Mouse (Mus musculus) kidney, embryonic 14.5 days (tissue): ENCODE results near the gene Msmp. TPM values are rescaled to one million over a fixed set of nuclear protein-coding genes. Genes with fewer than 3 reads are reported as not detected.

Experiments used
- ATAC-seq: fragments of 200-750 bp; cut with Nextera tagmentation; 2 replicates; pipeline ENCODE4 v1.8.0; 2017; ENCODE audit warnings: moderate number of reproducible peaks, mild to moderate bottlenecking, moderate TSS enrichment, moderate library complexity; ENCODE audit not compliant: low FRiP score, low TSS enrichment
- H3K27ac ChIP-seq: fragments of 300-500 bp; sonication (generic); 2 replicates; pipeline ENCODE4 v1.5.1; 2014; ENCODE audit warnings: low read depth, mild to moderate bottlenecking, low read length, moderate library complexity, mixed read lengths
- H3K27me3 ChIP-seq: fragments of 300-500 bp; sonication (generic); 2 replicates; pipeline ENCODE4 v1.6.1; 2014; ENCODE audit warnings: mild to moderate bottlenecking, low read length; ENCODE audit not compliant: control insufficient read depth, insufficient read depth
- H3K36me3 ChIP-seq: fragments of 300-500 bp; sonication (generic); 2 replicates; pipeline ENCODE4 v1.6.1; 2014; ENCODE audit warnings: low read length, mixed read lengths; ENCODE audit not compliant: control insufficient read depth, insufficient read depth
- H3K4me1 ChIP-seq: fragments of 300-500 bp; sonication (generic); 2 replicates; pipeline ENCODE4 v1.6.1; 2014; ENCODE audit warnings: low read length, mixed read lengths; ENCODE audit not compliant: control insufficient read depth, insufficient read depth
- H3K4me2 ChIP-seq: fragments of 300-500 bp; sonication (generic); replicated peaks from 2 replicates; pipeline ENCODE4 v1.6.1; 2014; ENCODE audit warnings: low read depth, mild to moderate bottlenecking, low read length
- H3K4me3 ChIP-seq: fragments of 300-500 bp; sonication (generic); 2 replicates; pipeline ENCODE4 v1.5.1; 2014; ENCODE audit warnings: mild to moderate bottlenecking, low read length
- H3K9ac ChIP-seq: fragments of 300-500 bp; sonication (generic); 2 replicates; pipeline ENCODE4 v1.6.1; 2014; ENCODE audit warnings: low read depth, mild to moderate bottlenecking, low read length, moderate library complexity
- H3K9me3 ChIP-seq: fragments of 300-500 bp; sonication (generic); 2 replicates; pipeline ENCODE4 v1.6.1; 2016; ENCODE audit warnings: low read length; ENCODE audit not compliant: control insufficient read depth
- WGBS: fragments of 180-500 bp; shearing (Covaris S2); extraction: QIAGEN DNeasy Blood & Tissue Kit; methylation state at CpG from one replicate; pipeline ENCODE4 v1.1.7; 2014; 5-methylcytosine and 5-hydroxymethylcytosine counted together
- polyA plus RNA-seq: library from polyadenylated mRNA; unstranded; fragments of >200 nt; fragmentation: Nextera tagmentation; extraction: Ambion mirVana; gene quantifications from 2 replicates; pipeline ENCODE4 v1.2.1, GENCODE M21; 2014

Gene Msmp
- polyA plus RNA-seq, 1 experiment from 2014 or later, result 1.0 TPM

- no peak overlapping the region for H3K27ac ChIP-seq
- 49% methylated on average over 20 of the region's 20 CpGs for WGBS
- no peak overlapping the region for H3K4me3 ChIP-seq
- no peak overlapping the region for H3K9ac ChIP-seq
- H3K9me3 ChIP-seq, result peaks cover 13% of the 10 kb centered on the region; the same call in 1 of the 2 replicates
- peaks cover 15% of the 10 kb centered on the region for H3K4me1 ChIP-seq
- H3K27me3 ChIP-seq, result no peaks in the 10 kb centered on the region
- no peaks in the 10 kb centered on the region for H3K36me3 ChIP-seq
- no peak for ATAC-seq
- no peak overlapping the region for H3K4me2 ChIP-seq
Measured at GRCm38 (mm10) chr4:43629106-43629817, 45.0 kb upstream of the Msmp start.

- 84% methylated on average over 4 of the region's 4 CpGs for WGBS
- Histone ChIP-seq H3K27ac (no peak overlapping the region), H3K4me2 (no peak overlapping the region), H3K4me3 (no peak overlapping the region), H3K36me3 (no peaks in the 10 kb centered on the region), H3K4me1 (no peaks in the 10 kb centered on the region), H3K27me3 (no peaks in the 10 kb centered on the region), H3K9ac (no peak overlapping the region), H3K9me3 (peaks cover 5% of the 10 kb centered on the region; the same call in 1 of the 2 replicates)
- no peak for ATAC-seq
Measured at GRCm38 (mm10) chr4:43620146-43620778, 36.0 kb upstream of the Msmp start.

- no peak overlapping the region for H3K27ac ChIP-seq
- no peak for ATAC-seq
- H3K4me1 ChIP-seq, result no peaks in the 10 kb centered on the region
- no peaks in the 10 kb centered on the region for H3K9me3 ChIP-seq
- WGBS, result 59% methylated on average over 3 of the region's 3 CpGs
- no peak overlapping the region for H3K9ac ChIP-seq
- no peaks in the 10 kb centered on the region for H3K36me3 ChIP-seq
- no peaks in the 10 kb centered on the region for H3K27me3 ChIP-seq
- no peak overlapping the region for H3K4me3 ChIP-seq
- H3K4me2 ChIP-seq, result no peak overlapping the region
Measured at GRCm38 (mm10) chr4:43613060-43613730, 28.9 kb upstream of the Msmp start.

- ATAC-seq, result no peak
- Histone ChIP-seq H3K36me3 (no peaks in the 10 kb centered on the region), H3K4me1 (no peaks in the 10 kb centered on the region), H3K4me2 (no peak overlapping the region), H3K27ac (no peak overlapping the region), H3K9ac (no peak overlapping the region), H3K4me3 (no peak overlapping the region), H3K9me3 (no peaks in the 10 kb centered on the region), H3K27me3 (no peaks in the 10 kb centered on the region)
- WGBS, result 71% methylated on average over 10 of the region's 10 CpGs
Measured at GRCm38 (mm10) chr4:43612534-43612933, 28.2 kb upstream of the Msmp start.

- Histone ChIP-seq H3K4me1 (no peaks in the 10 kb centered on the region), H3K9ac (no peak overlapping the region), H3K36me3 (no peaks in the 10 kb centered on the region), H3K4me2 (no peak overlapping the region), H3K4me3 (no peak overlapping the region), H3K27me3 (no peaks in the 10 kb centered on the region), H3K9me3 (no peaks in the 10 kb centered on the region), H3K27ac (no peak overlapping the region)
- 68% methylated on average over 9 of the region's 9 CpGs for WGBS
- no peak for ATAC-seq
Measured at GRCm38 (mm10) chr4:43604751-43605685, 20.7 kb upstream of the Msmp start.

GRCm38 (mm10) chr4:43604099-43604498 is 19.8 kb upstream of the Msmp start:
- Histone ChIP-seq H3K9me3 (no peaks in the 10 kb centered on the region), H3K36me3 (no peaks in the 10 kb centered on the region), H3K4me1 (no peaks in the 10 kb centered on the region), H3K9ac (no peak overlapping the region), H3K27ac (no peak overlapping the region), H3K27me3 (no peaks in the 10 kb centered on the region), H3K4me3 (no peak overlapping the region), H3K4me2 (no peak overlapping the region)
- ATAC-seq, result no peak
- 66% methylated on average over 3 of the region's 3 CpGs for WGBS

- no peaks in the 10 kb centered on the region for H3K36me3 ChIP-seq
- no peak overlapping the region for H3K4me3 ChIP-seq
- H3K27ac ChIP-seq, result no peak overlapping the region
- 85% methylated on average over 9 of the region's 9 CpGs for WGBS
- H3K27me3 ChIP-seq, result no peaks in the 10 kb centered on the region
- H3K9ac ChIP-seq, result no peak overlapping the region
- H3K4me2 ChIP-seq, result no peak overlapping the region
- no peaks in the 10 kb centered on the region for H3K4me1 ChIP-seq
- no peak for ATAC-seq
- H3K9me3 ChIP-seq, result no peaks in the 10 kb centered on the region
Measured at GRCm38 (mm10) chr4:43600195-43600934, 16.1 kb upstream of the Msmp start.

- H3K4me3 ChIP-seq, result no peak overlapping the region
- H3K9ac ChIP-seq, result no peak overlapping the region
- H3K27me3 ChIP-seq, result no peaks in the 10 kb centered on the region
- ATAC-seq, result no peak
- no peak overlapping the region for H3K4me2 ChIP-seq
- WGBS, result 85% methylated on average over 7 of the region's 7 CpGs
- H3K4me1 ChIP-seq, result no peaks in the 10 kb centered on the region
- no peaks in the 10 kb centered on the region for H3K36me3 ChIP-seq
- H3K27ac ChIP-seq, result no peak overlapping the region
- H3K9me3 ChIP-seq, result no peaks in the 10 kb centered on the region
Measured at GRCm38 (mm10) chr4:43598650-43599380, 14.5 kb upstream of the Msmp start.
